Mouse (Mus musculus) liver, embryonic 11.5 days (tissue): Measurements from ENCODE around the gene Odr4. TPM values are rescaled to one million over a fixed set of nuclear protein-coding genes. Genes with fewer than 3 reads are reported as not detected.

Source experiments
- ATAC-seq: fragments of 200-750 bp; cut with Nextera tagmentation; replicated peaks from 2 replicates; pipeline ENCODE4 v1.8.0; 2017; ENCODE audit warnings: moderate number of reproducible peaks, mild to moderate bottlenecking, moderate TSS enrichment, moderate library complexity; ENCODE audit not compliant: low FRiP score
- DNase-seq: peaks from one replicate; pipeline ENCODE4 v3.0.0-alpha.2; 2017; ENCODE audit warnings: low spot score
- H3K27ac ChIP-seq: fragments of 300-500 bp; sonication (generic); 2 replicates; pipeline ENCODE4 v1.5.1; 2014; ENCODE audit warnings: mild to moderate bottlenecking, low read depth, low read length, control low read depth
- H3K27me3 ChIP-seq: fragments of 300-500 bp; sonication (generic); replicated peaks from 2 replicates; pipeline ENCODE4 v1.6.1; 2014; ENCODE audit warnings: low read length, mixed read lengths; ENCODE audit not compliant: control insufficient read depth, insufficient read depth
- H3K36me3 ChIP-seq: fragments of 300-500 bp; sonication (generic); 2 replicates; pipeline ENCODE4 v1.6.1; 2014; ENCODE audit warnings: mild to moderate bottlenecking, low read length, moderate library complexity, mixed read lengths; ENCODE audit not compliant: control insufficient read depth, insufficient read depth
- H3K4me1 ChIP-seq: fragments of 300-500 bp; sonication (generic); replicated peaks from 2 replicates; pipeline ENCODE4 v1.6.1; 2014; ENCODE audit warnings: low read length, mixed read lengths; ENCODE audit not compliant: control insufficient read depth, insufficient read depth
- H3K4me2 ChIP-seq: fragments of 300-500 bp; sonication (generic); 2 replicates; pipeline ENCODE4 v1.6.1; 2014; ENCODE audit warnings: mild to moderate bottlenecking, control low read depth, moderate library complexity
- H3K4me3 ChIP-seq: fragments of 300-500 bp; sonication (generic); 2 replicates; pipeline ENCODE4 v1.5.1; 2014; ENCODE audit warnings: low read depth, low read length, control low read depth
- H3K9ac ChIP-seq: fragments of 300-500 bp; sonication (generic); 2 replicates; pipeline ENCODE4 v1.6.1; 2014; ENCODE audit warnings: low read depth, low read length, control low read depth
- H3K9me3 ChIP-seq: fragments of 300-500 bp; sonication (generic); 2 replicates; pipeline ENCODE4 v1.6.1; 2016; ENCODE audit warnings: low read length, inconsistent platforms, mixed read lengths; ENCODE audit not compliant: control insufficient read depth
- WGBS: fragments of 180-500 bp; shearing (Covaris S2); extraction: QIAGEN DNeasy Blood & Tissue Kit; methylation state at CpG from one replicate; pipeline ENCODE4 v1.1.7; 2014; 5-methylcytosine and 5-hydroxymethylcytosine counted together
- polyA plus RNA-seq: library from polyadenylated mRNA; unstranded; fragments of >200 nt; fragmentation: Nextera tagmentation; extraction: Ambion mirVana; gene quantifications from 2 replicates; pipeline ENCODE4 v1.2.1, GENCODE M21; 2014

The Odr4 gene
- polyA plus RNA-seq, 1 experiment from 2014 or later = 31.2 TPM

- H3K4me1 ChIP-seq = no peaks in the 10 kb centered on the region
- peaks cover 2% of the 10 kb centered on the region; the same call in 1 of the 2 replicates for H3K36me3 ChIP-seq
- H3K27me3 ChIP-seq = no peaks in the 10 kb centered on the region
- no peak for DNase-seq
- no peaks in the 10 kb centered on the region for H3K9me3 ChIP-seq
- H3K27ac ChIP-seq = no peak overlapping the region
- WGBS = 87% methylated on average over 2 of the region's 2 CpGs
- ATAC-seq = no peak
- H3K9ac ChIP-seq = no peak overlapping the region
- no peak overlapping the region for H3K4me2 ChIP-seq
- H3K4me3 ChIP-seq = no peak overlapping the region
Measured at GRCm38 (mm10) chr1:150374247-150374646, 18.6 kb downstream of the Odr4 start.

GRCm38 (mm10) chr1:150372895-150373294 is 20.0 kb downstream of the Odr4 start:
- Histone ChIP-seq H3K36me3 (no peaks in the 10 kb centered on the region), H3K4me1 (no peaks in the 10 kb centered on the region), H3K9ac (no peak overlapping the region), H3K9me3 (no peaks in the 10 kb centered on the region), H3K4me2 (no peak overlapping the region), H3K27me3 (no peaks in the 10 kb centered on the region), H3K4me3 (no peak overlapping the region), H3K27ac (no peak overlapping the region)
- ATAC-seq (no peak), DNase-seq (no peak)
- 84% methylated on average over 3 of the region's 3 CpGs for WGBS

- no peak overlapping the region for H3K4me2 ChIP-seq
- no peak overlapping the region for H3K27ac ChIP-seq
- no peak overlapping the region for H3K4me3 ChIP-seq
- no peaks in the 10 kb centered on the region for H3K27me3 ChIP-seq
- H3K9me3 ChIP-seq = no peaks in the 10 kb centered on the region
- no peak overlapping the region for H3K9ac ChIP-seq
- no peak for ATAC-seq
- peaks cover 18% of the 10 kb centered on the region for H3K36me3 ChIP-seq
- no peak for DNase-seq
- 84% methylated on average over 1 of the region's 1 CpGs for WGBS
- no peaks in the 10 kb centered on the region for H3K4me1 ChIP-seq
Measured at GRCm38 (mm10) chr1:150360864-150361263, 32.0 kb downstream of the Odr4 start.

GRCm38 (mm10) chr1:150335111-150335510 is 57.8 kb downstream of the Odr4 start:
- Histone ChIP-seq H3K4me3 (no peak overlapping the region), H3K4me2 (no peak overlapping the region), H3K4me1 (no peaks in the 10 kb centered on the region), H3K27ac (no peak overlapping the region), H3K36me3 (no peaks in the 10 kb centered on the region), H3K9me3 (no peaks in the 10 kb centered on the region), H3K9ac (no peak overlapping the region), H3K27me3 (no peaks in the 10 kb centered on the region)
- WGBS = 41% methylated on average over 2 of the region's 2 CpGs
- DNase-seq (no peak), ATAC-seq (no peak)

- no peak for DNase-seq
- no peak for ATAC-seq
- no peak within 1 kb of the TSS for H3K9ac ChIP-seq
- H3K36me3 ChIP-seq = no peaks in the 10 kb centered on the region
- 86% methylated on average over 1 of the region's 1 CpGs for WGBS
- H3K27me3 ChIP-seq = no peaks in the 10 kb centered on the region
- H3K4me1 ChIP-seq = no peaks in the 10 kb centered on the region
- H3K9me3 ChIP-seq = no peaks in the 10 kb centered on the region
- H3K4me2 ChIP-seq = no peak within 1 kb of the TSS
- no peak within 1 kb of the TSS for H3K4me3 ChIP-seq
- H3K27ac ChIP-seq = no peak within 1 kb of the TSS
Measured at GRCm38 (mm10) chr1:150319205-150319604, 73.7 kb downstream of the Odr4 start, which contains the start of gene Pdc. TSS of gene Pdc (plus strand) at chr1:150319417.

Other genes with a start within 250 kb of the Odr4 start
- gene Pdc, start 73.7 kb downstream of the Odr4 start, polyA plus RNA-seq = not detected in 2 replicates
- gene Tpr, start 242 bp downstream of the Odr4 start, polyA plus RNA-seq = 169 and 171 TPM in 2 replicates
- gene Prg4, start 73.1 kb upstream of the Odr4 start, polyA plus RNA-seq = 0.38 and 0.45 TPM in 2 replicates